Mouse (Mus musculus) midbrain, embryonic 13.5 days (tissue): Measurements from ENCODE around the gene Fastk. TPM values are rescaled to one million over a fixed set of nuclear protein-coding genes. Genes with fewer than 3 reads are reported as not detected.

Source experiments
- ATAC-seq: fragments of 200-750 bp; cut with Nextera tagmentation; 2 replicates; pipeline ENCODE4 v1.8.0; 2017; ENCODE audit warnings: mild to moderate bottlenecking, moderate TSS enrichment, moderate library complexity
- H3K27ac ChIP-seq: fragments of 300-500 bp; sonication (generic); 2 replicates; pipeline ENCODE4 v1.5.1; 2015; ENCODE audit warnings: inconsistent platforms, mild to moderate bottlenecking, moderate library complexity
- H3K27me3 ChIP-seq: fragments of 300-500 bp; sonication (generic); 2 replicates; pipeline ENCODE4 v1.6.1; 2015; ENCODE audit warnings: mild to moderate bottlenecking, inconsistent platforms
- H3K36me3 ChIP-seq: fragments of 300-500 bp; sonication (generic); 2 replicates; pipeline ENCODE4 v1.6.1; 2015; ENCODE audit warnings: mild to moderate bottlenecking, inconsistent platforms
- H3K4me1 ChIP-seq: fragments of 300-500 bp; sonication (generic); replicated peaks from 2 replicates; pipeline ENCODE4 v1.6.1; 2015; ENCODE audit warnings: inconsistent platforms
- H3K4me2 ChIP-seq: fragments of 300-500 bp; sonication (generic); replicated peaks from 2 replicates; pipeline ENCODE4 v1.6.1; 2015; ENCODE audit warnings: moderate library complexity, mild to moderate bottlenecking, inconsistent platforms
- H3K4me3 ChIP-seq: fragments of 300-500 bp; sonication (generic); replicated peaks from 2 replicates; pipeline ENCODE4 v1.5.1; 2015; ENCODE audit warnings: mild to moderate bottlenecking, inconsistent platforms
- H3K9ac ChIP-seq: fragments of 300-500 bp; sonication (generic); replicated peaks from 2 replicates; pipeline ENCODE4 v1.6.1; 2015; ENCODE audit warnings: mild to moderate bottlenecking, inconsistent platforms
- H3K9me3 ChIP-seq: fragments of 300-500 bp; sonication (generic); 2 replicates; pipeline ENCODE4 v1.6.1; 2016; ENCODE audit warnings: mild to moderate bottlenecking, inconsistent platforms
- WGBS: fragments of 180-500 bp; shearing (Covaris S2); methylation state at CpG from one replicate; pipeline ENCODE4 v1.1.7; 2015; 5-methylcytosine and 5-hydroxymethylcytosine counted together
- polyA plus RNA-seq: library from polyadenylated mRNA; unstranded; fragments of >200 nt; fragmentation: Nextera tagmentation; extraction: Ambion mirVana; gene quantifications from 2 replicates; pipeline ENCODE4 v1.2.1, GENCODE M21; 2015

Fastk gene
- polyA plus RNA-seq: 80.4 and 95.0 TPM in 2 replicates

- under 1% methylated on average over 60 of the region's 60 CpGs for WGBS
- Histone ChIP-seq H3K9ac (peak within 1 kb of the TSS; percentile 98), H3K27me3 (peaks cover 10% of the 10 kb centered on the region; the same call in 1 of the 2 replicates), H3K36me3 (peaks cover 40% of the 10 kb centered on the region), H3K4me1 (peaks cover 37% of the 10 kb centered on the region), H3K4me3 (peak within 1 kb of the TSS; percentile 94), H3K27ac (peak within 1 kb of the TSS; percentile 91), H3K4me2 (peak within 1 kb of the TSS; percentile 95), H3K9me3 (no peaks in the 10 kb centered on the region)
- peak; percentile 84 for ATAC-seq
Measured at GRCm38 (mm10) chr5:24444746-24445427, at the start of gene Fastk. Gene Fastk, minus strand, starts transcription at chr5:24445287.

- no peak overlapping the region for H3K4me3 ChIP-seq
- H3K4me1 ChIP-seq: peaks cover 29% of the 10 kb centered on the region
- no peak for ATAC-seq
- no peaks in the 10 kb centered on the region for H3K27me3 ChIP-seq
- H3K9me3 ChIP-seq: no peaks in the 10 kb centered on the region
- no peak overlapping the region for H3K9ac ChIP-seq
- H3K27ac ChIP-seq: no peak overlapping the region
- 88% methylated on average over 16 of the region's 16 CpGs for WGBS
- no peak overlapping the region for H3K4me2 ChIP-seq
- peaks cover 97% of the 10 kb centered on the region for H3K36me3 ChIP-seq
Measured at GRCm38 (mm10) chr5:24492546-24493285, 47.6 kb upstream of the Fastk start.

GRCm38 (mm10) chr5:24490413-24490920 is 45.4 kb upstream of the Fastk start:
- ATAC-seq: no peak
- Histone ChIP-seq H3K4me1 (peaks cover 21% of the 10 kb centered on the region), H3K4me2 (no peak overlapping the region), H3K9me3 (no peaks in the 10 kb centered on the region), H3K9ac (no peak overlapping the region), H3K36me3 (peaks cover 86% of the 10 kb centered on the region), H3K27me3 (no peaks in the 10 kb centered on the region), H3K4me3 (no peak overlapping the region), H3K27ac (0 out of 2 replicates have a peak overlapping the region, but pooled peaks have one; percentile 4)
- WGBS: 81% methylated on average over 14 of the region's 14 CpGs

- 96% methylated on average over 5 of the region's 5 CpGs for WGBS
- H3K4me3 ChIP-seq: no peak overlapping the region
- peaks cover 40% of the 10 kb centered on the region for H3K4me1 ChIP-seq
- H3K27ac ChIP-seq: no peak overlapping the region
- peaks cover 3% of the 10 kb centered on the region; the same call in 1 of the 2 replicates for H3K27me3 ChIP-seq
- no peak for ATAC-seq
- H3K9ac ChIP-seq: no peak overlapping the region
- H3K36me3 ChIP-seq: peaks cover 73% of the 10 kb centered on the region
- H3K9me3 ChIP-seq: no peaks in the 10 kb centered on the region
- no peak overlapping the region for H3K4me2 ChIP-seq
Measured at GRCm38 (mm10) chr5:24486738-24487137, 41.7 kb upstream of the Fastk start.

GRCm38 (mm10) chr5:24486097-24486496 is 41.0 kb upstream of the Fastk start:
- Histone ChIP-seq H3K4me3 (no peak overlapping the region), H3K36me3 (peaks cover 71% of the 10 kb centered on the region), H3K4me1 (peaks cover 46% of the 10 kb centered on the region), H3K27ac (no peak overlapping the region), H3K4me2 (no peak overlapping the region), H3K27me3 (peaks cover 3% of the 10 kb centered on the region; the same call in 1 of the 2 replicates), H3K9ac (no peak overlapping the region), H3K9me3 (no peaks in the 10 kb centered on the region)
- WGBS: 2% methylated on average over 8 of the region's 8 CpGs
- ATAC-seq: no peak

- Histone ChIP-seq H3K9me3 (no peaks in the 10 kb centered on the region), H3K9ac (peak overlapping the region; percentile 37; the same call in 1 of the 2 replicates), H3K27me3 (peaks cover 3% of the 10 kb centered on the region; the same call in 1 of the 2 replicates), H3K4me2 (peak overlapping the region; percentile 43), H3K4me3 (peak overlapping the region; percentile 6), H3K36me3 (peaks cover 71% of the 10 kb centered on the region), H3K4me1 (peaks cover 58% of the 10 kb centered on the region), H3K27ac (peak overlapping the region; percentile 42; the same call in 1 of the 2 replicates)
- no peak; the same call in 1 of the 2 replicates for ATAC-seq
- WGBS: 18% methylated on average over 22 of the region's 22 CpGs
Measured at GRCm38 (mm10) chr5:24484963-24485362, 39.9 kb upstream of the Fastk start.

- Histone ChIP-seq H3K4me1 (peaks cover 60% of the 10 kb centered on the region), H3K4me2 (no peak overlapping the region), H3K27me3 (peaks cover 3% of the 10 kb centered on the region; the same call in 1 of the 2 replicates), H3K36me3 (peaks cover 71% of the 10 kb centered on the region), H3K27ac (peak overlapping the region; percentile 14; the same call in 1 of the 2 replicates), H3K9me3 (no peaks in the 10 kb centered on the region), H3K9ac (no peak overlapping the region), H3K4me3 (no peak overlapping the region)
- 17% methylated on average over 11 of the region's 11 CpGs for WGBS
- peak; percentile 29 for ATAC-seq
Measured at GRCm38 (mm10) chr5:24483326-24483725, 38.2 kb upstream of the Fastk start.

- 37% methylated on average over 40 of the region's 41 CpGs for whole genome bisulfite sequencing
- Histone ChIP-seq H3K4me3 (no peak overlapping the region), H3K9ac (0 out of 2 replicates have a peak overlapping the region, but pooled peaks have one; percentile 24), H3K36me3 (peaks cover 71% of the 10 kb centered on the region), H3K4me2 (no peak overlapping the region), H3K27ac (peak overlapping the region; percentile 5; the same call in 1 of the 2 replicates), H3K9me3 (no peaks in the 10 kb centered on the region), H3K4me1 (peaks cover 60% of the 10 kb centered on the region), H3K27me3 (peaks cover 3% of the 10 kb centered on the region; the same call in 1 of the 2 replicates)
- ATAC-seq: peak; percentile 4; the same call in 1 of the 2 replicates
Measured at GRCm38 (mm10) chr5:24482247-24483079, 37.4 kb upstream of the Fastk start.

GRCm38 (mm10) chr5:24481647-24482046 is 36.6 kb upstream of the Fastk start:
- Histone ChIP-seq H3K9me3 (no peaks in the 10 kb centered on the region), H3K9ac (peak overlapping the region; percentile 46), H3K27ac (peak overlapping the region; percentile 44), H3K4me3 (no peak overlapping the region), H3K4me2 (no peak overlapping the region), H3K27me3 (peaks cover 3% of the 10 kb centered on the region; the same call in 1 of the 2 replicates), H3K36me3 (peaks cover 73% of the 10 kb centered on the region), H3K4me1 (peaks cover 60% of the 10 kb centered on the region)
- peak; percentile 59 for ATAC-seq
- WGBS: 9% methylated on average over 4 of the region's 4 CpGs

- peaks cover 61% of the 10 kb centered on the region for H3K4me1 ChIP-seq
- WGBS: 89% methylated on average over 9 of the region's 9 CpGs
- ATAC-seq: no peak
- H3K36me3 ChIP-seq: peaks cover 59% of the 10 kb centered on the region
- no peaks in the 10 kb centered on the region for H3K9me3 ChIP-seq
- H3K9ac ChIP-seq: no peak overlapping the region
- peaks cover 30% of the 10 kb centered on the region for H3K27me3 ChIP-seq
- H3K4me3 ChIP-seq: no peak overlapping the region
- no peak overlapping the region for H3K27ac ChIP-seq
- no peak overlapping the region for H3K4me2 ChIP-seq
Measured at GRCm38 (mm10) chr5:24477909-24478308, 32.8 kb upstream of the Fastk start.
